Mouse (Mus musculus) embryonic fibroblast, embryonic 13.5 days (primary cell): Measurements from ENCODE around the gene Ksr1.

Experiments
- CTCF ChIP-seq: IDR thresholded peaks from 2 replicates; pipeline ENCODE4 v1.5.1; 2011; ENCODE audit warnings: mild to moderate bottlenecking, control low read depth, low read length, moderate library complexity, borderline replicate concordance; ENCODE audit not compliant: insufficient read depth
- POLR2A ChIP-seq: IDR thresholded peaks from 2 replicates; pipeline ENCODE4 v1.6.1; 2011; ENCODE audit warnings: low read depth, mild to moderate bottlenecking, control low read depth, low read length, moderate library complexity

GRCm38 (mm10) chr11:79037555-79037954 lies 108.7 kb downstream of the Ksr1 start:
- TF ChIP-seq CTCF (no peak), POLR2A (no peak)
